Mouse (Mus musculus): Measurements from ENCODE around the gene Zbtb38. TPM values are rescaled to one million over a fixed set of nuclear protein-coding genes. Genes with fewer than 3 reads are reported as not detected.
"Not testable (repeated sequence)": the region's sequence is repeated elsewhere in the genome, so short reads cannot be mapped to it uniquely, and the experiment has no call there.

Zbtb38 gene
- polyA plus RNA-seq, 1 experiment from 2014 or later: 5.3 TPM

DNA sequence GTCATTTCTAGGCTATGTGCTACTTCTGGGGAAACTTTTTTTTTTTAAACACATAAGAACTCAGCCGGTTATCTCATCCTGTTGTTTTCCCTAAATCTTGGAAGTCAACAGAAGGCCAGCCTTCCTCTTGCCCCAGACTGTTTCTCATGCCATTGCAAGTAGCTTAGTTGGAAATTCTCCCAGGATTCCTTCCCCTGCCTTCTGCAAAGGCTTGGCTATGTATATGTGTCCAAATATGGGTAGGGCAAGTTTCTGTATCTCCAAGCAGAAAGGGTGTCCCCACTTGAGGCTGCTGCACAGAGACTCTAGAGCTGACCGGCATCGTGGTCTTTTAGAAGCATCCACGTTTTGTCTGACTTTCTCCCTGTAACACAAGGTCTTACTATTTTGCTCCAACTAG is 63.6 kb downstream of the Zbtb38 start:
- no peak overlapping the region for H3K9ac ChIP-seq

DNA sequence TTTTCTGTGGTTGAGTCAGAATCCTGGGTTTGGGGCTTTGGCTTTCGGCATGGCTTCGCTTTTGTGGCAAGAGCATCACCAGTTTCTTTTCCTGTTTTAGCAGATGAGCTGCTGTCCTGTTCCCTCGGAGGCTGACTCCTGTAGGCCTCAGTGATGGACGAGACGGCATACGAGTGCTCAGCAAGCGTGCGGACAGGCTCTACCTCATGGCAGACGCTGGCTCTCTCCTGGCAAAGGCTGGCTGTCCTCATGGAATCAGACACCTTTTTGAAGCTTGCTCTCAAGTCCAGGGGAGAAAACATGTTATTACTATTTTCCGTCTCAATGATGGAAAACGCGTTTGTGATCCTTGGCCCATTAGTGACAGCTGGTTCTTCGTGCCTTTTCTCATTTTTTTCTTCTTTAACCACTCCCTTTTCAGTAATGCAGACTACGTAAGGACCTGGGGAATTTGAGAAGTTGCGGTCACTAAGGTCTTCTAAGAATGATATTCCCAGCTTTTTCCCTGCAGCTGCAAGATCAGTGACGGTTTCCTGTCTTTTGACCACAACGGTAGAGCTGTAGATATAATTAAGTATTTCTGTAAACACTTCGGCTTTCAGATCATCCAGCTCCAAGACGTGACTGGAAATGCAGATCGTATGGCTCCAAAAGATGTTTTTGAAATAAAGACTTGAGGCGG is 64.3 kb downstream of the Zbtb38 start:
- Histone ChIP-seq H3K9ac (no peak overlapping the region), H3K4me1 (replicated peaks) (no peaks in the 10 kb centered on the region), H3K9me3 (replicated peaks) (no peaks in the 10 kb centered on the region), H3K36me3 (replicated peaks) (peaks cover 35% of the 10 kb centered on the region), H3K27ac (replicated peaks) (no peak overlapping the region), H3K4me2 (no peak overlapping the region), H3K27me3 (no peaks in the 10 kb centered on the region), H3K4me3 (replicated peaks) (no peak overlapping the region)
- ATAC-seq (ENCODE audit: insufficient read depth): no peak
- 74% methylated on average over 21 of the region's 21 CpGs for WGBS (ENCODE audit: insufficient replicate concordance)

More for the DNA sequence above, 63.6 kb downstream of the Zbtb38 start:
- Histone ChIP-seq H3K27ac (replicated peaks) (no peak overlapping the region), H3K9me3 (replicated peaks) (no peaks in the 10 kb centered on the region), H3K36me3 (replicated peaks) (peaks cover 35% of the 10 kb centered on the region), H3K4me2 (no peak overlapping the region), H3K4me1 (replicated peaks) (no peaks in the 10 kb centered on the region), H3K4me3 (replicated peaks) (no peak overlapping the region), H3K27me3 (no peaks in the 10 kb centered on the region)
- 76% methylated on average over 4 of the region's 4 CpGs for WGBS (ENCODE audit: insufficient replicate concordance)
- no peak for ATAC-seq (ENCODE audit: insufficient read depth)

DNA sequence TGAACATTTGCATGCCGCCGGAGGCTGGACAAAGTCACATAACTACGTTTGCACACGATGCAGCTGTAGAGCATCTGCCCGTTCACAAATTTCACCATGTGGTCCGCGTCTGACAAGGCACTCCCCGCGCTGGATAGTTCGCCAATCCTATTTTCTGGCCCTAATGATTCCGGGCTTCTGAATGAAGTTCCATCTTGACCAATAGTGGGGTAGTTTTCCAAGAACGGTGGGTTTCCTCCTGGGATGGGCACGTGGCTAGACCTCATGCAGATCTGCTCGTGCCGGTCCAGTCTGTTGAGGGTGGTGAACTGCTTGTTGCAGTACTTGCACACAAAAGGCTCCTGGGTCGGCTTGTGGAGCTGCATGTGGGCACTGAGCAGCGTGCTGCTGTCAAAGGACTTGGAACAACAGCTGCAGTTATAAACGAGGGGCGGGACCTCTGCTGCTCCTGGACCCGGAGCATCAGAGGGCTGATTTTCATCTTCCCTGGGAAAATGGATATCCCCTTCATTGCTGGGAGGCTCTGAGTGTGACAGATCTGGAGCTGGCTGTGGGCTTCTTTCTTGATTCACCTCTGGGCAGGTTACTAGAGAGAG is 64.9 kb downstream of the Zbtb38 start:
- no peak overlapping the region for H3K4me2 ChIP-seq
- no peak overlapping the region for H3K27ac ChIP-seq (replicated peaks)

DNA sequence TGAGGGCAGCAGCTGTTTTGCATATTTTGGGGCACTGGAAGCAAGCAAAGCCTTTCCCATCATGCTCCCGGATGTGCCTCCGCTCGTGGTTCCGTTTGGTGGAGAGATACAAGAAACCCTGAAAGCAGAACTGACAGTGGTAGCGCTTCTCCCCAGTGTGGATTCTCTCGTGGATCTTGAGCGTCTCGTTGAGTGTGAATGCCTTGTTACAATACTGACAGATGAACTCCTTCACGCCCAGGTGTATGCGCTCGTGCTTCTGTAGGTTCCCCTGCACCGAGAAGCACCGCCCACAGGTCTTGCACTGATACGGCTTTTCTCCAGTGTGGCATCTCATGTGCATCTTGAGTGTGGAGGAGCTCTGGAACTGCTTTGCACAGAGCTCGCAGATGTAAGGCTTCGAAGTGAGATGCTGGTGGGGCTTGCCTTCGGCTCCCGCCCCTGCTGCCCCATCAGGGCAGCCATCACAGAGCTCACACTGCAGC is 67.0 kb downstream of the Zbtb38 start:
- WGBS (ENCODE audit: insufficient replicate concordance): 79% methylated on average over 18 of the region's 18 CpGs
- no peak for ATAC-seq (ENCODE audit: insufficient read depth)
- Histone ChIP-seq H3K4me3 (replicated peaks) (no peak overlapping the region), H3K9me3 (replicated peaks) (no peaks in the 10 kb centered on the region), H3K4me1 (replicated peaks) (no peaks in the 10 kb centered on the region), H3K36me3 (replicated peaks) (peaks cover 35% of the 10 kb centered on the region), H3K4me2 (no peak overlapping the region), H3K9ac (no peak overlapping the region), H3K27ac (replicated peaks) (no peak overlapping the region), H3K27me3 (no peaks in the 10 kb centered on the region)

More for the DNA sequence above, 64.9 kb downstream of the Zbtb38 start:
- Histone ChIP-seq H3K4me1 (replicated peaks) (no peaks in the 10 kb centered on the region), H3K27me3 (no peaks in the 10 kb centered on the region), H3K9me3 (replicated peaks) (no peaks in the 10 kb centered on the region), H3K4me3 (replicated peaks) (no peak overlapping the region), H3K36me3 (replicated peaks) (peaks cover 35% of the 10 kb centered on the region), H3K9ac (no peak overlapping the region)
- WGBS (ENCODE audit: insufficient replicate concordance): 84% methylated on average over 20 of the region's 20 CpGs
- ATAC-seq (ENCODE audit: insufficient read depth): no peak

DNA sequence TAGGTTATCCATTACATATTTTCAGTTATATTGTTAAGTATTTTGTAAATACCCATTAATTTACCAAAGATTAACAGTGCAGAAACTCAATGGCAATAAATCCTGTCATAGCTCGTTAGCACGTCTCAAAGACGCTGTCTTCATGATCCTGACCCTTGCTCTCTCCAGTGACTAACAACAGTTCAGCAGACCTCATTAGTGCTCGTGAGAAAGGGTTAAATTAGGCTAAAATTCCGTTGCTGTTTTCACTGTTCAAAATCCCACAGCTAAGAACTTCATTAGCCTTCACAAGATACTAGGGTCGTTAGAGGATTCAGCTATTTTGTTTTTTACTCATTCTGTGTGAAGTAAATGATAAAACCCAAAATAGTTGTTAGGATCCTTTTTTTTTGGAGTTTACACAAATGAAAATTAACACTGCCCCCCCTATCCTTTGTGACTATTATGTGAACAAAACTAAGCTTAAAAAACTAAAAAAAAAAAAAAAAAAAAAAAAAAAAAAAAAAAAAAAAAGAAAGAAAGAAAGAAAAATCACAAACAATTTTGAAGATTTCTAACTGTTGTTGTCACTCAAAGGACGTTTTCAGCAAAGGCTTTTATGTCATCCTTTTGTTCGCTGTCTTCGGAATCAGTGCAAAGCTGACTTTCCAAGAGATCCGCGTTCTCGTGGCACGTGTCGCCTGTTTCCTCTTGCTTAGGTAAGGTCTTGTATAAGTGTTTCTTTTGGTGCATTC is 67.6 kb downstream of the Zbtb38 start:
- Histone ChIP-seq H3K9me3 (replicated peaks) (no peaks in the 10 kb centered on the region), H3K4me1 (replicated peaks) (no peaks in the 10 kb centered on the region), H3K9ac (no peak overlapping the region), H3K27me3 (no peaks in the 10 kb centered on the region), H3K36me3 (replicated peaks) (peaks cover 35% of the 10 kb centered on the region), H3K4me2 (no peak overlapping the region), H3K4me3 (replicated peaks) (no peak overlapping the region), H3K27ac (replicated peaks) (no peak overlapping the region)
- no peak for ATAC-seq (ENCODE audit: insufficient read depth)
- WGBS (ENCODE audit: insufficient replicate concordance): 79% methylated on average over 14 of the region's 14 CpGs

DNA sequence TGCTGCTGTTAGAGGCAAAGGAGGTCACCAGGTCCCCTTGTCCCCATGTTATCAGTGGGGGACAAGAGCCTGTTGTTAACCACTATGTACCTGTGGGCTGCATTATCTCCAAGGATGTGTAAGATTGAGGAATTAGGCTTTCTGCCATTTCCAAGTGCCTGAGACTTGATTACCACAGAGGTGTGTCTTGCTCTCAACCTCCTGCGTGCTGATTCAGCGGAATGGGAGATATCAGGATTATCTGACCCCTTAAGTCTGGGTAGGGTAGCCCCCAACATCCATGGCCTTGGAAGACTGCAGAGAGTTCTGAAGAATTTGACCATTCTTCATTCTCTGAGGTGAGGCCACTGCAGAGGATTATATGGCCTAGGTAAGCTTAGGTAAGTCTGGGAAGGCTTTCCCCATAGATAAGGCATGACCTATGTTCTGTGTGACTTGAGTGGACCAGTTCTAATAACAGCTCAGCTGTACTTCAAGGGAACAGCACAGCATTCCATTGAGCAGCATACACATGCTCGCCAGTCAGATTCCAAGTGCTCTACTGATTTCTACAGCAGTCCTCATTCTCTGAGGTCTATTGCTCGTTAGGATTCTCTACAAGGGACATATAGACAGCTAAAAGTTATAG is 68.4 kb downstream of the Zbtb38 start:
- Histone ChIP-seq H3K4me3 (replicated peaks) (no peak overlapping the region), H3K4me2 (no peak overlapping the region), H3K27me3 (no peaks in the 10 kb centered on the region), H3K9me3 (replicated peaks) (no peaks in the 10 kb centered on the region), H3K4me1 (replicated peaks) (no peaks in the 10 kb centered on the region), H3K27ac (replicated peaks) (no peak overlapping the region), H3K9ac (no peak overlapping the region), H3K36me3 (replicated peaks) (peaks cover 35% of the 10 kb centered on the region)
- no peak for ATAC-seq (ENCODE audit: insufficient read depth)
- WGBS (ENCODE audit: insufficient replicate concordance): 60% methylated on average over 4 of the region's 4 CpGs

DNA sequence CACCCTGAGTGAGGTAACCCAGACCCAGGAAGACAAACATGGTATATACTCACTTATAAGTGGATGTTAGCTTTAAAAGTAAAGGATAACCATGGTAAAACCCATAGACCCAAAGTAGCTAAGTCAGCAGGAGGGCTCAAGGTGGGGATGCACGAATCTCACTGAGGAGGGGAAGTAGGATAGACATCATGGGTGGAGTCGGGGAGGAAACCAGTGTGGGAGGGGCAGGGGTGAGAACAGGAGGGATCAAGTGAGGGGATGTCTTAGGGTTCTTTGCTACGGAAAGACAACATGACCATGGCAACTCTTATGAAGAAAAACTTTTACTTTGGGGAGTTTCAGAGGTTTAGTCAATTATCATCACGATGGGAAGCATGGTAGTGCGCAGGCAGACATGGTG is 74.0 kb downstream of the Zbtb38 start:
- Histone ChIP-seq H3K9ac (no peak overlapping the region), H3K9me3 (replicated peaks) (no peaks in the 10 kb centered on the region), H3K4me3 (replicated peaks) (no peak overlapping the region), H3K27me3 (no peaks in the 10 kb centered on the region), H3K27ac (replicated peaks) (no peak overlapping the region), H3K4me1 (replicated peaks) (no peaks in the 10 kb centered on the region), H3K4me2 (no peak overlapping the region), H3K36me3 (replicated peaks) (no peaks in the 10 kb centered on the region)
- 48% methylated on average over 5 of the region's 5 CpGs for WGBS (ENCODE audit: insufficient replicate concordance)
- no peak for ATAC-seq (ENCODE audit: insufficient read depth)

DNA sequence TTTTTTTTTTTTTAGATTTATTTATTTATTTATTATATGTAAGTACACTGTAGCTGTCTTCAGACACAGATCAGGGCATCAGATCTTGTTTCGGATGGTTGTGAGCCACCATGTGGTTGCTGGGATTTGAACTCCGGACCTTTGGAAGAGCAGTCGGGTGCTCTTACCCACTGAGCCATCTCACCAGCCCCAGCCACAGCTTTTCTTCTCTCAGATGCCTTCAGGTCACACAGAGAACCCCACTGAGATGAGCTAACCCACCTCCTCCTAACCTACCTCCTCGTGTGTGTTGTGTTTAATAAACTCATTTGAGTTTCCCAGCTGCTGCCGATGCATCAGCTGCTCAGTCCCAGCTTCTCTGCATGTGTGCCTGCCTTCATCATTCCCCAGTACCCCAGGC is 74.9 kb downstream of the Zbtb38 start:
- H3K4me2 ChIP-seq; H3K4me3 ChIP-seq (replicated peaks); H3K27me3 ChIP-seq; H3K4me1 ChIP-seq (replicated peaks); H3K9ac ChIP-seq; ATAC-seq (ENCODE audit: insufficient read depth); H3K9me3 ChIP-seq (replicated peaks); H3K27ac ChIP-seq (replicated peaks); H3K36me3 ChIP-seq (replicated peaks): not testable (repeated sequence)
- WGBS (ENCODE audit: insufficient replicate concordance): 66% methylated on average over 5 of the region's 5 CpGs

DNA sequence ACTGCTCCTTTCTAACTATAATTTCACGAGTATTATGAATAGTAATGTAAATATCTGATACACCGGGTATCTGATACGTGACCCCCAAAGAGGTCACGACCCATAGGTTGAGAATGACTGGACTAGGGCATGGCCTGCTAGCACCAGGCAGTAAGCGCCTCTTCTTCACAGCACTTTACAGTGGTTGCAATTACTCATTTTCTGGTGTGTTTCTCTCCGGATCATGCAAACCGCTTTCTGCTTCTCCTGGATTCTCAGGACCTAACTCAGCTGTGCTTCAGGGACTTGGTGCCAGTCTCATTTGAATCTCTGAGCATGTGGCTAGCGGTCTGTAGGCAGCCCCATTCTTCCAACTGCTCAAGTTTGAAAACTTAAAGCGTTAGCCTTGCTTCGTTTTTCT is 76.0 kb downstream of the Zbtb38 start:
- WGBS (ENCODE audit: insufficient replicate concordance): 74% methylated on average over 10 of the region's 10 CpGs
- H3K9me3 ChIP-seq (replicated peaks): no peaks in the 10 kb centered on the region
- no peak for ATAC-seq (ENCODE audit: insufficient read depth)

DNA sequence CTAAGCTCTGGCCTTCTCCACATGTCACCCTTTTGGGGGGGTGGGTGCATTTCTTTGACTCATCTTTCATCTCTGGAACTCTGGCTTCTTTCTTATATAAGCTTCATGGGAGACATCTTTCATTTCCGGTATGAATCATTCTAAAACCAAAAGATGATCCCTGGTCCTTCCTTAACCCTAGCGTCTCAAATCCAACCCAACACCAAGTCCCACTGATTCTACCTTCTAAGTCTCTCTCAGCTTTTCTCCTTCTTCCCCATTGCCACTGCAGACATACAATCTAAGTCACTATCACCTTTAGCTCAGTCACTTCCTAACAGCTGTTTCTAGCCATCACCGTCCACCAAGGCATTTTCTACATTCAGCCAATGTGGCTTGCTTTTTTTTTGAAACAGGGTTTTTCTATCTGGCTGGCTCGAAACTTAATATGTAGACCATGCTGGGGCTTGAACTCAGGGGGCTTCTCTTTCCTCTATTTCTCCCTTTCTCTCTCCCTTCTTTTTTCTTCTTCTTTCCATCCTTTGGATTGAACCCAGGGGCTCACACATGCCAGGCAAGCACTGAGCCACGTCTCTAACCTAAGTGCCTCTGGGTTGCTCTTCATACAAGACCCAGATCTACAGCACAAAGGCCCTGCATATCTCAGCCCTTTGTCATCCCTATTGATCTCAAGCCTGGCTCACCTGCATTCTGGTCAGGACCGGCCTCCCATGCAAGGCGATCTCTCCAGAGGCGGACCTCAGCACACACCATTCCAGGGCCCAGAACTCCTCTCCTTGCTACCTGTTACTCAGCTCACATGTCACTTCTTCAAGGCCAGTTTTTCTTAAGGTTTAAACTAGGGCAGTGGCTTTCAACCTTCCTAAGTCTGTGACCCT is 76.6 kb downstream of the Zbtb38 start:
- no peaks in the 10 kb centered on the region for H3K36me3 ChIP-seq (replicated peaks)
- no peak overlapping the region for H3K27ac ChIP-seq (replicated peaks)
- no peak overlapping the region for H3K4me2 ChIP-seq
- no peaks in the 10 kb centered on the region for H3K27me3 ChIP-seq
- no peaks in the 10 kb centered on the region for H3K4me1 ChIP-seq (replicated peaks)
- no peak overlapping the region for H3K9ac ChIP-seq
- ATAC-seq (ENCODE audit: insufficient read depth): no peak
- H3K4me3 ChIP-seq (replicated peaks): no peak overlapping the region
- 63% methylated on average over 8 of the region's 8 CpGs for whole genome bisulfite sequencing (ENCODE audit: insufficient replicate concordance)
- no peaks in the 10 kb centered on the region for H3K9me3 ChIP-seq (replicated peaks)

More for the DNA sequence above, 76.0 kb downstream of the Zbtb38 start:
- H3K36me3 ChIP-seq (replicated peaks): no peaks in the 10 kb centered on the region
- H3K9ac ChIP-seq: no peak overlapping the region
- H3K27me3 ChIP-seq: no peaks in the 10 kb centered on the region
- H3K4me2 ChIP-seq: no peak overlapping the region
- no peak overlapping the region for H3K27ac ChIP-seq (replicated peaks)
- no peak overlapping the region for H3K4me3 ChIP-seq (replicated peaks)
- no peaks in the 10 kb centered on the region for H3K4me1 ChIP-seq (replicated peaks)
